Mouse (Mus musculus): ENCODE measurements around the gene Alkbh2. TPM values are rescaled to one million over a fixed set of nuclear protein-coding genes. Genes with fewer than 3 reads are reported as not detected.

The Alkbh2 gene
- total RNA-seq, 4 experiments from 2014 or later: 5.8 to 13.5 (median 11.7) TPM

DNA sequence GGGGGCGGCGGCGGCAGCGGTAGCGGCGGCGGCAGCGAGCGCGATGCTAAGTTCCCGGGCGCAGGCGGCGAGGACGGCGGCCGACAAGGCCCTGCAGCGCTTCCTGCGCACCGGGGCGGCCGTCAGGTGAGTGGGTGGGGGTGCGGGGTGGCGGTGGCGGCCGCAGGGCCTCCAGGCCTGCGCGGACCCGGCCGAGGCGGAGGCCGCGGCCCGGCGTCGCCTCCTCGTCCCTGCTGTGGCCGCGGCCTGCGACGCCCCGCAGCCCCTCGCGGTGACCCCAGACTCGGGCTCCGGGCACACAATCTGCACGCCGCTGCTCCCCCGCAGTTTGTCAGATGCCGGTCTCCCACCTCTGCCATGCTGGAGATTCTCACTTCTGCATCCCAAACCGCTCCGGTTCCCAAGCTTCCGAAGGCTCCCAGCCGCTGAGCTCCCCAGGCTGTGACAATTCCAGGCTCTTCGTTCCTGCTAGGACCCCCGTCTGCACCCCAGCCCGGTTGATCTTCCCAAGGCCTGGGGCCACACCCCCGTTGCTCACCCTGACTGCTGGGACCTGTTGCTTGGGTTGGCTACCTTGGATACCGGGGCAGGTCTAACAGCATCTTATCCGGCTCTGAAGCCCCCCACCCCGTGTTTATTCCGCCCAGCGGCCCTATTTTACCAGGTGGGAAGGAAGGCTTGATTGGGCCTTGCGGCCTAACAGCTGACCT is 27.5 kb downstream of the Alkbh2 start:
- DNase-seq: no peak

DNA sequence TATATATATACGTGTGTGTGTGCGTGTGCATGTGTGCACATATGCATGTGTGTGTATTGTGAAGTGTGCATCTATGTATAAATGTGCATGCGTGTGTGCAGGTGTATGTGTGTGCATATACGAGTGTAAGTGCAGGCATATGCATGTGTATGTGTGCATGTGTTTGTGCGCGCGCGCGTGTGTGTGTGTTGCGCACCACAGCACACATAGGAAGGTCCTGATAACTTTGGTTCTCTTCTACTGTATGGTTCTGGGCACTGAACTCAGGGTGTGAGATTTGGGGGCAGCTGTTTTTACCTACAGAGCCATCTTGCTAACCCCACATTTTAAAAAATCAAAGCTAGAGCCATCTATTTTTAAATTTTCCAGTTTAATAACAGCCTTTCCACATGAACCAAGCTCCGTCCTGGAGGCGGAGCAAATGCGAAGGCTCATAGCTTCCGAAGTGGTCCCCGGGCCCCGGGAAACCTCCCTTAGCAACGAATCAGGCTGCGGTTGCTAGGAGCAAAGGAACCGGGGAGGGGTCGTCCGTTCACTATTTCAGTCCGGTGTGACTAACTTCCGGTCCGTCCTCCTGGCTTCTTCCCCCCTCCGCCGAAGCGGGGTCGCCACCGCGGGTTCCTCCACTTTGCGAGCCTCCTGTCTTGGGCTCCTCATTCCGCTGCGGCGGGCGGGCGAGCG is 28.2 kb downstream of the Alkbh2 start:
- DNase-seq: peak; percentile 83

DNA sequence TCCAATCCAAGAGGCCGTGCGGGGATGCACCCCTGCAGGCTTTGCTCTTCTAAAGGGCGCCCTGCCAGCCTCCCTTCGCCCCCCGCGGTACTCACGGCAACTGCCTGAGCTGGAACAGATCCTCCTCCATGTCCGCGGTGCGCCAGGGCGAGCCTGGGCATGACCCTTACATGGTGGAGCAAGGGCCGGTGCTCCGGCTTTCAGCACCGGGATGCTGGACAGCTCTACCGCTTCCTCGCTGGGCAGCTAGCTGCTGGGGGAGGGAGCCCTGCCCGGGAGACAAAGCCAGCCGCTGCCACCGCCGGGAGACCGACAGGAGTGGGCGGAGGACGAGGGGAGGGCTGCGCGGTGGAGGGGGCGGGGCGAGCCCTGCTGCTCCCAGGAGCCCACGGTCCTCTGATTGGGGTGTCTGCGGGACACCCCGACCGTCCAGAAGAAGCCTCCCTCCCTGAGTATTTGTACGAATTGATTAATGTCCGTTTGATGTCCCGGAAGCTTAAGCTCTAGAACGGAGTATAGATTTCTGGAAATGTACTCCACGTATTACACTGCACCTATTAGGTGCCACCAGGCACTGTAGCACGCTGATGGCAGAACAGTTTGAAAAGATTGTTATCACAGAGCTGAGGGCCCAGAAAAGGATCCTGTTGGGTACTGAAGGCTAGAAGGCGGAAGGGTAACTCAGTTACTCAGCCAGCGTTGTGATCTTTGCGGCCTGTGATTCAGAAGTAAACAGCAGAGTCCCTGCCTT is 36.8 kb downstream of the Alkbh2 start, which contains the start of gene Svop:
Gene Svop, minus strand, starts transcription at position 514 of the 751 bp plus-strand sequence.
- DNase-seq: peak; percentile 66

DNA sequence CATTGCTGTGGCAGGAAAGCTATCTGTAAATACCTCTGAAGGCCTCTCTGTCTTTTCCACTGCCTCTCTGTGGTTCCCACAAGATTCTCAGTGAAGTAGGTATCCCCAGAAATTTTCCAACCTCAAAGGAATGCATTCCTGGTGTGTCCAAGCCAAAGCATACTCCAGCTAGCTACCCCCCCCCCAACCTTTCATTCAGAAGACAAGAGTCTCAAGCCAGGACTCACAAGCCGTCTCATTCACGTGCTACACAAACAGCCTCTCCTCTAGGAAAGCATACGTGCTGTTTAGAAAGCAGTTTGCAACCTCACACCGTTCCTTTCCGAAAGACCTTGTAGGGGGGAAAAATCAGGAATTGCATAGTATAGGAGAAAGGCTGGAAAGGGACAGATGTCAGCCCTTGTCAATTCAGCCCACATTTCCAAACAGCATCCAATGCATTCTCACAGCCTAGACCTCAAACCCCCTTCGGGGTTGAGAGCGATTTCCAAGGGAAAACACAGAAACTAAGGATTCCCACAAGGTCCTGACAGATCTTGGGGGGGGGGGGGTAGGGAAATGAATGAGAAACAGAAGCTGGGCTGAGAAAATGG is 37.5 kb downstream of the Alkbh2 start:
- no peak for DNase-seq

DNA sequence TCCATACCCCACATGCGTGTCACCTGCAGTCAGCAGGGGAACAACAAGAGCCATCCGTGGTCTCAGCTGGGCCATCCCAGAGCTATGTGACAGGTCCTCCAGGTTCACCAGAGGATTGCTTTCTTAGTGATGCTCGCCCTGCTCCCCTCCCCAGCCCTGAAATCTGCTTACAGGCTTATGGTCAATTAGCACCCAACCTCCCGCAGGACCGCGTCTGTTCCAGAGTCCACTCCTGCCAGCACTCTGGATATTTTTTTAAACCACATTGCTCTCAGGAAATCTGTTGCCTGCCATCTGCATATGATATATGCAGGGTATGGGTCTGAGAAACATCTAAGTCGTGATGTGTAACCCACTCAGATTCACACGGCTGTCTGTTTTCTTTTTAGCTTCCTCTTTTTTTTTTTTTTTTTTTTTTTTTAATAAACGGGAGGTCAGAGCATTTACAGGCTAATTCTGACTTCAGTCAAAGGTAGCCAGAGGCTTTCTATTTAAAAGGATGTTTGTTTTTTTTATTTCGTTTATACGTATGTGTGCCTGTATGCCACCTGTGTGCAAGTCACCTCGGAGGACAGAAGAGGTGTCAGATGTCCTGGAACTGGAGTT is 40.0 kb downstream of the Alkbh2 start:
- no peak for DNase-seq

DNA sequence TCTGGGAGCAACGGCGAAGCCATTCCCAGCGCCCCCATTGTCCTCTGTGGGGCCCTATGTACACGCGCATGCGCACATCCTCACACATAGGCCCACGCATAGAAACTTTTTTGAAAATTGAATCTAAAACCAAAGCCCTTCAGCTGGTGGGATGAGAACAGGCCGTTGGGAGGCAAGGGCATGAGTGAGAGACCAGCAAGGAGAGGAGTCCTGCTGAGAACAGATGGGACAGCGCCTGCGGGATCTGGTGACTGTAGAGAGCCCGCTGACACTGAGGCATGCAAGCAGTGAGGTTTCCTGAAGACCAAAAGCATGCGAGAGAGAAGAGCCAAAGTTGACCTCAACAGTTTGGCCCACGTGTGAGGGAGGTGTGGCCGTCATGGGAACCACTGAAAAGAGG is 42.5 kb downstream of the Alkbh2 start:
- DNase-seq: no peak

DNA sequence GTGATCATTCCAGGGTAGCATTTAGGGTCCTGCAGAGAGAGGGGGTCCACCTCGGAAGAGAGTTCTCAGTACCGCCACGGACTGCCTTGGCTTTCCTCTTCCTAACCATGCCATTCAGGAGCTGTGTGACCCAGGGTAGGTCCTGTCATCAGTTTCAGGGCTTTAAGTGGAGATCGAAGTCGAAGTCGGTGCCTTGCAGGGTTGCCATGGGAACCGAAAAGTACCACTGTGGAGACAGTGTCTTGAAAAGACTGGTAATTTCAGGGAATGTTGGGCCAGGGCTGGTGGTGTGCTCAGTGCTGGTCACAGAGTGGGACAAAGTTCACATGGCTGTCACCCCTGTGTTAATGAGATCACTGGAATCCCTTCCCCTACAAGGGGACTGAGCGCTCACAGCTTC is 51.0 kb downstream of the Alkbh2 start:
- no peak for DNase-seq

Other genes starting within 250 kb of the Alkbh2 start
- 10 to 100 TPM; 47.0 to 99.8 (median 77.0) TPM for gene Coro1c, start 219.5 kb downstream of the Alkbh2 start, total RNA-seq (2022)
- 10 to 100 TPM; 17.3 to 32.2 (median 23.3) TPM for gene Ssh1, start 134.3 kb downstream of the Alkbh2 start, total RNA-seq (2022)
- not detected for gene Dao, start 124.5 kb downstream of the Alkbh2 start, total RNA-seq (2022)
- 10 to 100 TPM; 32.0 to 61.9 (median 50.0) TPM for gene Usp30, start 62.8 kb downstream of the Alkbh2 start, total RNA-seq (2022)
- gene Svop, start 36.6 kb downstream of the Alkbh2 start, total RNA-seq (2022): 1 to 10 TPM; 3.6 to 5.4 (median 4.9) TPM
- gene Ung, start 2.2 kb upstream of the Alkbh2 start, total RNA-seq (2022): 1 to 10 TPM; 2.4 to 3.1 (median 2.8) TPM
- gene Acacb, start 18.3 kb upstream of the Alkbh2 start, total RNA-seq (2022): 10 to 100 TPM; 68.9 to 85.3 (median 72.7) TPM
- gene Foxn4, start 145.6 kb upstream of the Alkbh2 start, total RNA-seq (2022): not detected
- 1 to 10 TPM in 1 of 4 experiments, under 1 TPM in 3; 0.70 to 1.1 (median 0.81) TPM for gene Myo1h, start 160.9 kb upstream of the Alkbh2 start, total RNA-seq (2022)